Mouse (Mus musculus): ENCODE data around the gene Aqp9.

Gene Aqp9

DNA sequence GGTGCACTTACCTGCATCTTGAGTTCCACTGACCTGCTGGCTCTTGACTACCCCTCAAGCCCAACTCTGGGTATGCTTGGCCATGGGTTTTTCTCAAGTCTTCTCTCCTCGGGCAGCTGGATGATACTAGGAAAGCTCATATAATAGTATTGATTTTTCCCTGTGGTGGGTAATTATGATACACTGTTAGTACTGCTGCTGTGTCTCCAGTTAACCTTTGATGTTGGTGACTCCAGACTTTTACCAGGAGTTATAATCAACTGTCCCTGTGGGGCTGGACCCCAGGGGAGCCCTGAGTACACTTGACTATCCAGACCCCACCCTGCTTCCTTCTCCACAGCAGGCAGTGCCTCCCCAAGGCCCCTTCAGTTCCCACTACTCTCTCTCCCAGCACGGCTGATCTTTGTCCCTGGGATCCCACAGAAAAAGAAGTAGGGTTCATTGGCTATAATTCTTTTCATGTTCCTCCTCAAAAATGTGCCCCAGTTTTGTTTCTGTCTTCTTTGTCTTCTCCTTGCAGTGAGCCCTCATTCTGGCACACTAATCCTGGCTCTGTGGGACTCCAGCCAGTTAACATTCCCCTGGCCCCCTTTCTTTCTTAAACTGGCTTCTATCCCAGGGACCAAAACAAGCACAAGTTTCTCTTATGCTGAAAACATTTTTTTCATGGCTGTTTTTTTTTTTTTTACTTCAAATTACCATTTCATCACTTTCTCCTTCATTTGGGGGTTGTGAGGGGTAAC is 838 bp downstream of the Aqp9 start:
- DNase-seq (ENCODE audit: low spot score) = no peak

DNA sequence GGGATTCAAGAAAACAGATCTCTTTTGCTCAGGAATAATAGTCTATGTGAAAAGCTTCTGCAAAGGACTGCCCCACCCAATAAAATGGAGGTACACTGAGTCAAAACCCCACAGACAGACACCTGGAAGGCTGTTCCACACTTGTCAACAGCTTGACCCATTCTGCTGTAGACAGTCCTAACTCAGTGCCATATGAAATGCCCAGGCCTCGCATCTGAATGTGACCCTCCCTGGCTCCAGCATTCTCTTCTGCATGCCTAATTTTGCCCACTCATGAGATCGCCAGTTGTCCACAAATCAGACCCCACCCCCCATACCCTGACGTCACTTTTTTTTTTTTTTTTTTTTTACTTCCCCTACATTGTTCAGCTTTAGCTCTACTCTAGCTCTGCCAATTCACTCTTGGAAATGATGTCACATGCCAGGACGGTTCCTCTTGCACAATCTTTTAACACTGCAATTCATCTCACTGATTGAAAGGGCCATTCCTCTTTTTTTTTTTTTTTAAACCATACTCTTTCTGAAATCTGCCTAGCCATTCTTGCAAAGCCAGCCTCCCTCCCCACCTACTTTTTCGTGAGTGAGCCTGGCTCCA is 1.5 kb downstream of the Aqp9 start:
- DNase-seq (ENCODE audit: low spot score) = no peak

DNA sequence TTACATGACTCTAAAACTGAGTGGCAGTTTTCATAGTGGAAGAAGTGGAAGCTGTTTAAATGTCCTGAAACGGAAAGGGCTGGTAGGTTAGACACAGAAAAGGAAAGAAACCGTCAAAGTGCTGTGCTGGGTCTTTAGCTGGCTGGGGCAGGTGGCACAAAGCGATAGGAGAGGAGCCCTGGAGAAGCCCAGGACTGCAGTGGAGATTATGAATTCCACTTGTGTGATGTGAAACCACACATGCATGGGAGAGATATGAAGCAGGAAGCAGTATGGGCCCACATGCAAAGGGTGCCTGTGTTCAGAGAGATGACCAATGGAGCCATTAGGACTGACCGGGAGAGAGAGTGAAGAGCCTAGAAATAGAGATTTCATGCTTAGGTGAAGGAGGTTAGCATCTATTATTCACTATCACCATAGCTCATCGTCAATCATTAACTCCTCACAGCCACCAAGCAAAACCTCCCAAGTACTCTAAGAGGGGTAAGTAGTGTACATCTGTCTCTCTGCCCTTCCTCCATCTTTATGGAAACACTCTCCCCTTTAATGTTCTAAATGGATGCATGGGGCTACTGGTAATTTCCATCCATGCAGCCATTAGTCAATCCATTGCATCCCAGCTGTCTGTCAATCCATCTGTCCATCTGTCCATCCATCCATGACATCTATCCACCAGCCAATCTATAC is 2.3 kb downstream of the Aqp9 start:
- DNase-seq (ENCODE audit: low spot score) = no peak

DNA sequence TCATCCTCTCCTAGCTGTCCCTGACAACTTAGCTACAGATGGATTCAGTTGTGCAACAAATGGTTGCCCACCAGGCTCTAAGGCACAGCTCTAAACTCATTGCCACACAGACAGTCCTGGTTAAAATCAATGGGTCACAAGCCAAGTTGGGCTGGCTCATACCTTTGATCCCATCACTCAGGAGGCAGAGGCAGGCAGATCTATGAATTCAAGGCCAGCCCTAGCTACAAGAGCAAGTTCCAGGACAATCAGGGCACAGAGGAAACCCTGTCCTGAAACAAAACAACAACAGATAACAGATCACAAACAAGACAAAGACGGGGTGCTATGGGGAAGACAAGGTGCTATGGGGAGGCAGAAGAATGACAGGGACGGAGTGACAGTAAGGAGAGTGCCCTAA is 3.0 kb downstream of the Aqp9 start:
- no peak for DNase-seq (ENCODE audit: low spot score)

DNA sequence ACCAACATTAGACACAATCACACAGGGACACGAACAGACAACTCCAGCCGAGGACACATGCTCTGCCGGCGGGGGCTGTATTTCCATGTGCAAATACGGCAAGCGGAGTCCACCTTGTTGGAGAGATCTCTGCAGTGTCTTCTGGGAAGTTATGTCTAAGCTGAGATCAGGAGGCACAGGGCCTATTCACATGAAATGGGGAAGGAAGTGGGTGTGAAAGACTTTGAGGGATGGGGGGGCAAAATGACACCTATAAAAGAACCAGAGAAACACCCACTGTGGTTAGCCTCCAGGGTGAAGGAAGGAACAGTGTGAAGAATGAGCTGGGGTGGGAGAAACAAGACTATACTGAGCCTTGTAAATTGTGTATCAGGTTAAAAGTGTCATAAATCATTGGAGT is 3.4 kb downstream of the Aqp9 start:
- DNase-seq (ENCODE audit: low spot score) = no peak

DNA sequence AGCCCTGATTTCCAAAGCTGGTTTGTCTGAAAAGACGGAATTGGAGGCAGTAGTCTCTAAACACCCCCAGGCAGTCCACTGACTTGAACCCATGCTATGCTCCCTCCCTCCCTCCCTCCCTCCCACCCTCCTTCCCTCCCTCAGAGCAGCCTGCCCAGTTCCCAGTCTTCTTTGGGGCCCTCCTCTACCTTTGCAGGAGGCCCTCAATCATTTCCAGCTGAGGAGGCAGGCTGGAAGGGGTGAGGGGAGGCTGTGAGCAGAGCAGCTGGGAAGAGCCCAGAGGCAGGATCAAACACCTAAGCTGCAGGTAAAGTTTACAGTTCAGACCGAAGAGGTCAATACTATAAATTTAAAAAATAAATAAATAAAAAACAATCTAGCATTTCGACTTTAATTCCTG is 4.1 kb downstream of the Aqp9 start:
- DNase-seq (ENCODE audit: low spot score) = no peak

DNA sequence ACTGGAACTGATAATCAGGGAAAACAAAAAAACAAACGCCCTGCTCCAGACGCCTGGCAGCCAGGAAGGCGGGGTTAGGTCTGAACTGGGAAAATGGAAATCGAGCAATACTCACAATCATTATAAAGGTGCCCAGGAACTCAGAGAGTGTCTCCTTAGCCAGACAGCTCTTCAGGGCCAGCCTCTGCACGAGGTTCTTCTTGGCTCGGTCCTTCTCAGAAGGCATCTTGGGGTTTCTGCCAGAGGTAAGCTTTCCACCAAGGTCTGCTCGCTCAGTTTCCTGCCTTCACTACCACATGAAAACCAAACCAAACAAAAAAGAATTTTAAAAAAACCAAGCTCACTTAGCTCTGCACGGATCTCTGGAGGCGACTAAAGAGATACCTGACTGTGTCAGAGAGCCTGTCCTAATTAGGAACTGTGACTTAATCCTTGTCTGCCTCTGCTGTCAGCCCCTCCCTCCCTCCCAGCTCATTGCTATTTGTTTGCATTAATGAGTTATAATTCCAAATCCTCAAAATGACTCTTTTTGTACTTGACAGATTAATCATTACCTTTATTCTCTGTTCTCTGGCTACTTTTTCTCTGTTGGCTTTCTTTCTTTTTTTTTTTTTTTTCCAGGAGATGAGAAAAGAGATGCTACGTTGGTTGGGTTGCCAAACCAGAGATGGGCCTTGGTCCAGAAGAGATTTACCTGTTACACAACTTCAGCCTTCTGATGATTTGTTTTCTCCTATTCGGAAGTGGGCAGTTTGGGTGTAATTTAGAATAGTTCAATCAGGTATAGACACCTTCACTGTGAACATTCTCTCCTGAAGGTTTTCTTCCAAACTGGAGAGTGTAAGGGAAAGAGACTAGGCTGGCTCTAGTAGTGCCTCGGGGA is 5.4 kb downstream of the Aqp9 start:
- no peak for DNase-seq (ENCODE audit: low spot score)

DNA sequence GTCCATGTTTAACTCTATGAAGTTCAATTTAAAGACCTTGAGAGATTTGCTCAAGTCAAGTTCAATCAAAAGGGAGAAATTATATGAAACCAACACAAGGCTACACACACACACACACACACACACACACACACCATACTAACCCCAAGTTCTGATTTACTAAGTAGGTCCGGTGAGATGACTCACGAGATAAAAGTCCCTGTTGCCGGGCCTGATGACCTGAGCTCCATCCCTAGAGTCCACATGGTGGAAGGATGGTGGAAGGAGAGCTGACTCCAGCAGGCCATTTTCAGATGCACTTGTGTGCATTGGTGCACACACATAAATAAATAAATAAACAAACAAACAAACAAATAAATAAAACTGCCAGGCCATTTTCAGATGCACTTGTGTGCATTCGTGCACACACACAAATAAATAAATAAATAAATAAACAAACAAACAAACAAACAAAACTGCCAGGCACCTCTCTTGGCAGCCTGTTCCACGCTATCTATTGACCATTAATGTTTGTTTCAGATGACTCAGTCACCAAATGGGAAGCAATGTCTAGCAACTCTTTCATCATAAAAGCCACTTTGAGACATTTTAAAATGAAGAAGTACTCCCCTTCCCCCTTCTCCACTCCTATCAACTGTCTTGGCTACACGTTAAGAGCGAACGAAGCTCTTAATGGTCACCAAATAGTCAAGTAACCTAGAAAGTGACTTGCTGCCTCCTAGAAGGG is 6.2 kb downstream of the Aqp9 start:
- no peak for DNase-seq (ENCODE audit: low spot score)

DNA sequence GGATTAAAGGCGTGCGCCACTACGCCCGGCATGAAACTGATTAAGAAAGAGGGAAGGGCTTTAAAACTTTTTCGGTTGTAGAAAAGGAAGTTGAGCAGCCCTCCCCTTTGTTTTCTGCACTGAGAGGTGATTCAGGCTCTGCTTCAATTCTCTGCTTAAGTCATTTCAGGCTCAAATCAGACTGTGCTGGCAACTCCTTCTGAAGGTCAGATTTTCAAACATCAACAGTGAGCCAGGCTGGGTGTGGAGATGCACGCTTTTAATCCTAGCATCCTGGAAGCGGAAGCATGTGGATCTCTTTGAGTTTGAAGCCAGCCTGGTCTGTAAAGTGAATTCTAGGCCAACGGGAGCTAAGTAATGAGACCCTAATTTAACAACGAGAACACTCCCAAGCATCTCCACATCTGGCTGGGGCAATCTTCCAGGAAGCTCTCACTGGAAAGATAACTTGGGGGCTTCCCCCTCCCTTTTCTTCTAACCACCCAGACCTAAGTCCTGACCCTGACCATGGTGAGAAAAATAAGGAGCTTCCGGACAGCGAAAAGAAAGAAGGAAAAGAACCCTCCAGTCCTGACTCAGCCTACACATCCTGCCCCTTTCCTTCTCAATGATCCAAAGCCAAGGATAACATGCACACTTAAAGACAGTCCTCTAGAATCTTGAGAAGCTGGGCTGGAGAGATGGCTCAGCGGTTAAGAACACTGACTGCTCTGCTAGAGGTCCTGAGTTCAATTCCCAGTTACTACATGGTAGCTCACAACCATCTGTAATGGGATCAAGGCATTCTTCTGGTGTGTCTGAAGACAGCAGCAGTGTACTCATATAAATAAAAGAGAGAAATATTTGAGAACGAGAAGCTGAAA is 7.4 kb downstream of the Aqp9 start:
- DNase-seq (ENCODE audit: low spot score) = no peak

DNA sequence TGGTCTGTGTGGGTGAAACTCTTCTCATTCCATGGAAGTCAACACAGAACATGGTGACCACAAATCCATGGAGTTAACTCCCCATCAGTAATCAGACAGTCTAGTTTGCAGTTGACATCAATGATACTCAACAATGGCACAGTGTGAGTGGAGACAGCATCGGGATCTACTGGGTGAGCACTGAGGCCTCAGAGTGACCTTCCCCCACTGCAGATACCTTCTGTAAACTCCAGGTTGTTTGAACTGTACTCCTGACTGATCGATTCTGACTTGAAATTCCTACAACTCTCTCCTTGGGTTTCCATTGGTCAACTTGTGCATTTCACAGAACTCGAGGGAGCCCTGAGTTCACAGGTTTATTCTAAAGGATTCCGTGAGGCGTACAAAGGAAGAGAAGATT is 8.8 kb downstream of the Aqp9 start:
- DNase-seq (ENCODE audit: low spot score) = no peak

DNA sequence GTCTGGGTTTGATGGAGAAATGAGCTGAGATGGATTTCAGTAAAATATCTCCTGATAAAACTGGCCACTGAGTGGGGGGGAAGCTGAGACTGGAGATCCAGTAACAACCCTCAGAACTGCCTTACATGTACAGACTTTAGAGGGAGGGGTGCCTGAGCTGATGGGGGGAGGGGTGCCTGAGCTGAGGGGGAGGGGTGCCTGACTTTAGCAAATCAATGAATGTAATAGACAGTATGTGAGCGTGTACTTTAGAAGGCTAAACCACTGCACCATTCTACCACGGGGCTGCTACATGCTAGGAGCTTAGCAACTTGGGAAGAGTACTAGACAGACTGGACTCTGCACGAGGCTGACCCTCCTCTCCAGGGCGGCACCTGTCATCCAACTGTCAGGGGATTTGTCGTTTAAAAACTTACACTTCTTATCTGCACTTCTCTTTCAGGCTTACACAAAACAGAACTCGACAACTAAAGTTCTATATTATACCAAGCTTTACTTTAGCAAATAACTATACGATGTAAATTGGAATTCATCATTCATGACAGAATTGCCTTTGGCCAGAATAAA is 9.3 kb downstream of the Aqp9 start:
- DNase-seq (ENCODE audit: low spot score) = no peak

DNA sequence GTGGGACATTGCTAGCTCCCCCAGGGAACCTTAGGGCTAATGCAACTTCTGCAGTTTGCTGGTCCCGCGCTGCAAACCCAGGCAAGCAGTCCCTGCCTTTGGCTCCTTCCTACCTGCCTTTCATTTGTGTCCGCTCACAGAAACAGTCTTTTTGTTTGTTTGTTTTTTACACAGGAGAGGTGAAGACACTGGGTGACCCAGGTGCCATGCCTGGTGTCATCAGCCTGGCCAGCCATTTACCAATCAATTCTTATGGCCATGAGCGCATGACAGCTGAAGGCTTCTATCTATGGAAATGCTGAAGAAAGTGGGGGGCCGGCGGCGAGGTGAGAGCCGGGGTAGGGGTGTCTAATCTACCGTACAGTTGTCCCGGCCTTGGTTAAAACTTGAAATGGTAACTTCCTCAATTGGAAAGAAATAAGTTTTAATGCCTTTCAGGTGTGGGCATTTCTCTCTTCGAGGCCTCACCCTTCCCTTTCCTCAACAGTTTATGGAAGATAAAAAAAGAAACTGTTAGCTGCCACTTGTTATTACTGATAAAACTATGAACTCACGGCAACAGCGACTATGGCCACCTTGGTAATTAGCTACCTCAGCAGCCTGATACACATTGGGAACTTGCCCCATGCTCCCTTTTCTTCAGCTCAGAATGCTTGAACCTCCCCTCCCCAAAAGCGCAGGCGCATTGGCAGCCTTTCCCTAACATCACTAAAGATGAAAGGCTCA is 10.4 kb downstream of the Aqp9 start:
- no peak for DNase-seq (ENCODE audit: low spot score)

DNA sequence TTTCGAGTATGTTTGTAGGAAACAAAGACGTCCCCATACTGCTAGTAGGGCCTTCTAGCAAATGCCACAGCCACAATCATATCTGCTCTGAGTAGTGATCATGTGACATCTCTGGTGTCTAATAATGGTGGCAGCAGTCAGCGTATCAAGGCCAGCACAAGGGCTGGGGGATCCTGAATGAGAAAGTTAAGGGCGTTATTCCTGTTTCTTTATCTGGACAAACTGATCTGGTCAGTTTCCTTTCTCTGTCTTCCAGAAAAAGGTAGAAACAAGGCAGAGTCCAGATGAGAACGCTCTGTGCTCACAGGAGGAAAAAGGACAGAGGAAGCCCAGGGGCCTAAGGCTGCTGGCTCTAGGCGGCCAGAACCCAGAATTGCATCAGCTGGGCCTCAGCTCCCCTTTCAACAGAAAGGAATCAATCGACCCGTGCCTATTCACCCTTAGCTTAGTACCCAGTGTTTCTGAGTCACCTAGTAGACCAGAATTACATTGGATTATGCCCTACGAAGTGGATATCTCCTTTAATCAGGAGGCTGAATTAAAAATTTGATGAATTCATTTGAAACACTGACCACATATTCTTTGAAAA is 11.9 kb downstream of the Aqp9 start:
- no peak for DNase-seq (ENCODE audit: low spot score)

DNA sequence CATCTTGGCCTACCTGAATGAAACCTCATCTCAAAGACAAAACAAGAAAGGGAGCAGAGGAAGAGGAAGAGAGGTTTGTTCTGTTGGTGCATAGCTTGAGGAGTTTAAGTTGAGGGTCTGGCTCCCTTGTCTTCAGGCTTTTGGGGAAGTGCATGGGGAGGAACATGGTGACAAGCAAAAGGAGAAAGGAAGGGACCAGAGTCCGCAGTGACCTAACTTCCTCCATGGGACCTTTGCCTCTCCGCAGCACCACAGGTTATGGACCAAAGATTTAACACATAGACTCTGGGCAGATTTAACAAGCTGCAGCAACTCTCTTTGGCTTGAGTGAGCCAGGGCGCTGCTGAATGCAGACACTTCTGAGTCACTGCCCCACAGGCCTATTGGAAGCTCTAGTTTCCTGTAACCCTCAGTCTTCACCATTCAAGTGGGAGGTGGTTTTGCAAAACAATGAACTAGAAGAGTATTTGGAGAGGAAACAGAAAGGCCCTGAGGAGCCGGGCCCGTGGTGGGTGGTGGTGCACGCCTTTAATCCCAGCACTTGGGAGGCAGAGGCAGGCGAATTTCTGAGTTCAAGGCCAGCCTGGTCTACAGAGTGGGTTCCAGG is 13.0 kb downstream of the Aqp9 start:
- DNase-seq (ENCODE audit: low spot score) = no peak

DNA sequence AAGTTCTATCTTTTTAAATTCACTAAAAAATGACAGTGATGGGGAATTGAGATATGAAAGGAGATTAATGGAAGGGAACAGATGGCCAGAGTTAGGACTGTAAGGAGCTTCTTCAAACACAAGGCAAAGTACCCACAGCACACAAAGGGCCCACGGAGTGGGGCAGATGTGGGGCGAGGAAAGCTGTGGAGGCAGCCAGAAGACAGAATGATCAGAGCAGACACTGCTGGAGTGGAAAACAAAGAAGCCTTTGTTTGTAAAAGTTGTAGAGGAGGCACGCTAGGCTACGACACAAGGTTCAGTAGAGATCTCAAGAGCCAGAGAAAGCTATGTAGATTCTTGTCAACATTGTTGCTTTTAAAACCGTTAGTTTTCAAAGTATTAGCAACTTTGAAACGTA is 17.1 kb downstream of the Aqp9 start:
- peak; percentile 5 for DNase-seq (ENCODE audit: low spot score)

DNA sequence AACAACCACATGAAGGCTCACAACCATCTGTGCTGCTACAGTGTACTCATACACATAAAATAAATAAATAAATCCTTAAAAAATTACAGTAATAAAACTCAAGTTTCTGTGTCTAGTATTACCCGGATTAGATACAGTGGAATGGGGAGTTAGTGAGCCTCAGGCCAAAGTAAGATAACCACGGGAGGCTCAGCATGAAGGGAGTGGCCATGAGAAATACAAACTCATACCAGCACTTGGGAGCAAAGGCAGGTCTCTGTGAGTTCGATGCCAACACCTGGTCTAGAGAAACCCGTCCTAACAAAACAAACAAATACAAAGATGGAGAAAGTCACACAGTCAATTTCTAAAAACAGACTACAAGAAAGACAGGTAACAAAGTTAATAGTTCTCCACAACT is 18.3 kb downstream of the Aqp9 start:
- no peak for DNase-seq (ENCODE audit: low spot score)

DNA sequence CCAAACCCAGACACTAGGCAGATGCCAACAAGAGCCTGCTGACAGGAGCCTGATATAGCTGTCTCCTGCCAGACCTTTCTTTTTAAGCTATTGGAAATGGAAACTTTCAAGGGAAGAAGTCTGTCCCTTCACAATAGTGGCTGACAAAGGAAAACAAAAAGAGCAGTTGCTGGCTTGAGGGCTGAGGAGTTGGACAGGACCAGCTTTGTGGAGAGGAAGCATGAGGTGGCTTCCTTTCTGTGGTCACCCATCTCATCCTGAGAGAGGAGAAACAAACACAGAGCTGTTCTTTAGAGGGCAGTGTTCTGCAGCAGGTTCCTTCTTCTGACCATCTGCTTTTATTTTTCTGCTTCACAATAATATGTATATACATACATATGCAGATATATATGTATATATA is 19.6 kb downstream of the Aqp9 start:
- DNase-seq (ENCODE audit: low spot score) = no peak

DNA sequence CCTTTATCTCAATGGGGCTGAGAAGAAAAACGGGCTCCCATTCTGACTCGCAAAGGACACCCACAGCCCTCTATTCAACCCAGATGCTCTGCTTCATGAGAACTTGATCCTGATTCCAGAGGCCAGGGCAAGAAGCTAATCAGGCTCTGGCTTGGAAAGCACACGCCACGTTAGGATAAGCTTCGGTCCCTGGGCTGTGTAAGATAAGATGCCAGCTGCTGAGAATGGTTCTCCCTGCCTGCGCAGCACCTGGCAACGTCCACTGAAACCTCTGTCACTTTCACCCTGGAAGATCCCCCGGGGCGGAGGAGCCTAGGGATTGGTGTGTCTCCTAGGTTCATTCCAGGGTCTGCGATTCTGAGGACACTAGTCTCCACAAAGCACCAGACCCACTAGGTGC is 22.3 kb downstream of the Aqp9 start:
- no peak for DNase-seq (ENCODE audit: low spot score)

DNA sequence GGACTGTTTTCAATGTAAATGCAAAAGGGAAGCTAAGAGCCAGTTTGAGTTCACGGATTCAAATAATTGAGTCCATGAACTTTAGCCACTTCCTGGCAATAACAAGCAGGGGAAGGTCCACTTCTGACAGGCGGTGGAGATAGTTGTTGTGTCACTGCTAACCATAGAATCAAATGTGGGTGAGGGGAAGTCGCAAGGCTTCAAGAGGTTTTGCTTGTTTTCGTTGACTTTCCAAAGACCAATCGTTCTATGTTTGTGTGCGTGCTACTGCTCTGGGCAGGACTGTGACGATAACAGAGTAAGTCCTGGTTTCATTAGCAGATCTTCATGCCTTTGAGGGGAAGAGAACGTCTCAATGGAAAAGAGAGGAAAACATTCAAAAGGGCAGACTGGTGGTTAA is 28.3 kb downstream of the Aqp9 start:
- no peak for DNase-seq (ENCODE audit: low spot score)
